In the genomic region with DNA sequence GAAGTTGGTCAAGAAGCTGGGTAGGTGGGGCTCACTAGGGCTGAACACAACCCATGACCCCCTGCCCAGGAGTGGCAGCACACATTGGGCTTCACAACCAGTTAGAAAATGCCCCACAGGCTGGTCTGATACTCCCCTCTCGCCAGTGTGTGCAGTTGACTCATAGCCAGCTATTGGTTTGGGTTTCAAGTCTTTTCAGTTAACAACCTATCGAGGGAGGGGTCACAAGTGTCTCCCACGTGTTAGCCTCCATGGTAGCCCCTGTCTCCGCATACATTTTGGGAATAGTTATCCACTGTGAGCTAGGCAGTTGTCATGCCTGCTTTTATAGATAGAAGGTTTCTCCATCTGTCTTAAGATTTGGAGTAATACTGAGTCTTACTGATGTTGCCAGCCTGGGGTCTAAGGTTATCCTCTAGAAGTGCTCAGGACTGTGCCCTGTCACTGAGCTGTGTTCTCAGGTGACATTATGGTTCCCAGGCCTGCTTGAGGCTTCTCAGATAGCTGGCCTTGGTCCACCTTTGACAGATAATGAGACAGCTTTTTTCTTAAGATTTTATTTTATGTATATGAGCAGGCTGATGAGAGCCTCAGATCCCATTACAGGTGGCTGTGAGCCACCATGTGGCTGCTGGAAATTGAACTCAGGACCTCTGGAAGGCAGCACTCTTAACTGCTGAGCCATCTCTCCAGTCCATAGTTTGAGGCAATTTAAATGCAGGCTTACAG, we compare ENCODE assay signal across 8 mouse cellular contexts. TPM values are rescaled to one million over a fixed set of nuclear protein-coding genes. Genes with fewer than 3 reads are reported as not detected.
DNase-seq lines count a peak whose midpoint lies in the region; ATAC-seq and TF ChIP-seq lines count a peak whose summit lies in the region.

No protein-coding gene starts in this region.

- 0 out of 2 replicates have a peak overlapping the region, but pooled peaks have one; percentile 95 for H3K27ac ChIP-seq in forebrain, embryonic 13.5 days
- H3K27ac ChIP-seq in liver, embryonic 15.5 days (replicated peaks) = peak overlapping the region; percentile 94

- no peak for TF ChIP-seq CTCF in C2C12 (IDR thresholded peaks at IDR 0.05; ENCODE audit: control insufficient read depth, insufficient read depth, insufficient read length)

- H3K36me3 ChIP-seq in C2C12 (ENCODE audit: control insufficient read depth, insufficient read depth) = peaks cover 35% of the 10 kb centered on the region
- peaks cover 47% of the 10 kb centered on the region for H3K36me3 ChIP-seq in forebrain, embryonic 13.5 days (ENCODE audit: poor library complexity, severe bottlenecking)
- H3K36me3 ChIP-seq in liver, embryonic 15.5 days (replicated peaks) = peaks cover 35% of the 10 kb centered on the region

- DNase-seq in heart, adult 11 months = peak; percentile 82
- DNase-seq in heart, postnatal 4 days = no peak
- no peak for DNase-seq in urinary bladder, postnatal 4 days (ENCODE audit: low spot score in 2 of 2)
- no peak for DNase-seq in adrenal gland, postnatal 14 days
- no peak for DNase-seq in cerebellum, adult 9-10 months

- H3ac ChIP-seq in C2C12 (ENCODE audit: control insufficient read depth, insufficient read length, low read depth) = peak overlapping the region; percentile 86

- no peaks in the 10 kb centered on the region for H3K27me3 ChIP-seq in C2C12 (ENCODE audit: control insufficient read depth, insufficient read depth, insufficient read length)
- no peaks in the 10 kb centered on the region for H3K27me3 ChIP-seq in forebrain, embryonic 13.5 days
- H3K27me3 ChIP-seq in liver, embryonic 15.5 days = peaks cover 12% of the 10 kb centered on the region

- peak overlapping the region; percentile 98 for H3K4me2 ChIP-seq in forebrain, embryonic 13.5 days
- H3K4me2 ChIP-seq in liver, embryonic 15.5 days = peak overlapping the region; percentile 97

- H3K4me3 ChIP-seq in C2C12 (ENCODE audit: insufficient read depth, poor library complexity, severe bottlenecking) = peak overlapping the region; percentile 98
- peak overlapping the region; percentile 86 for H3K4me3 ChIP-seq in forebrain, embryonic 13.5 days
- peak overlapping the region; percentile 84 for H3K4me3 ChIP-seq in liver, embryonic 15.5 days (replicated peaks)

- WGBS in forebrain, embryonic 13.5 days = under 1% methylated on average over 4 of the region's 4 CpGs
- 1% methylated on average over 4 of the region's 4 CpGs for WGBS in liver, embryonic 15.5 days (ENCODE audit: insufficient replicate concordance)

- peaks cover 39% of the 10 kb centered on the region for H3K4me1 ChIP-seq in forebrain, embryonic 13.5 days
- H3K4me1 ChIP-seq in liver, embryonic 15.5 days (replicated peaks) = peaks cover 43% of the 10 kb centered on the region

- no peaks in the 10 kb centered on the region for H3K9me3 ChIP-seq in forebrain, embryonic 13.5 days (replicated peaks)
- no peaks in the 10 kb centered on the region for H3K9me3 ChIP-seq in liver, embryonic 15.5 days (replicated peaks)

- H3K79me2 ChIP-seq in C2C12 (ENCODE audit: control insufficient read depth, insufficient read depth) = peaks cover 33% of the 10 kb centered on the region

- no peak for ATAC-seq in forebrain, embryonic 13.5 days
- ATAC-seq in liver, embryonic 15.5 days (ENCODE audit: insufficient read depth) = no peak

- peak overlapping the region; percentile 99 for H3K9ac ChIP-seq in forebrain, embryonic 13.5 days
- peak overlapping the region; percentile 96 for H3K9ac ChIP-seq in liver, embryonic 15.5 days

- peaks cover 25% of the 10 kb centered on the region for H3K79me3 ChIP-seq in C2C12 (ENCODE audit: low read depth)

TF ChIP-seq in C2C12, 6 proteins besides CTCF, POLR2A, EP300 and RAD21:
- TF ChIP-seq MAX (IDR thresholded peaks at IDR 0.05) (no peak), FOSL1 (IDR thresholded peaks at IDR 0.05; ENCODE audit: insufficient read depth, low read length, poor library complexity, severe bottlenecking) (no peak), MYOG (IDR thresholded peaks at IDR 0.05; ENCODE audit: control insufficient read depth, extremely low read depth, insufficient read length) (no peak), CEBPB (IDR thresholded peaks at IDR 0.05; ENCODE audit: low read depth) (no peak), USF1 (IDR thresholded peaks at IDR 0.05; ENCODE audit: low read depth) (no peak), MYOD1 (IDR thresholded peaks at IDR 0.05; ENCODE audit: control insufficient read depth, insufficient read length, low read depth) (no peak)

RNA-seq across cellular contexts. Expression of a gene that starts 1.4 kb away (rescaled TPM):
- 100 to 1,000 TPM; 663 to 665 TPM for total RNA-seq in heart, postnatal 4 days (2021)
- 3,499 TPM for polyA plus RNA-seq in C2C12 (2012; fragmentation: generic; extraction: Trizol)
- 444 and 501 TPM in 2 replicates for polyA plus RNA-seq in forebrain, embryonic 13.5 days (2015; fragmentation: Nextera tagmentation; extraction: Ambion mirVana)
- polyA plus RNA-seq in liver, embryonic 15.5 days (2015; fragmentation: Nextera tagmentation; extraction: Ambion mirVana) = 280 and 313 TPM in 2 replicates
- total RNA-seq in adrenal gland, postnatal 14 days (2021) = 814 and 958 TPM in 2 replicates

RNA-seq across cellular contexts. Expression of a gene that starts 16.3 kb away (rescaled TPM):
- total RNA-seq in heart, postnatal 4 days (2021) = 10 to 100 TPM; 18.7 to 19.4 TPM
- 42.0 TPM for polyA plus RNA-seq in C2C12 (2012; fragmentation: generic; extraction: Trizol)
- 22.6 and 24.6 TPM in 2 replicates for polyA plus RNA-seq in forebrain, embryonic 13.5 days (2015; fragmentation: Nextera tagmentation; extraction: Ambion mirVana)
- 9.4 and 11.0 TPM in 2 replicates for polyA plus RNA-seq in liver, embryonic 15.5 days (2015; fragmentation: Nextera tagmentation; extraction: Ambion mirVana)
- total RNA-seq in adrenal gland, postnatal 14 days (2021) = 20.5 and 29.6 TPM in 2 replicates

RNA-seq across cellular contexts. Expression of a gene that starts 20.9 kb away (rescaled TPM):
- 10 to 100 TPM; 26.3 to 30.2 TPM for total RNA-seq in heart, postnatal 4 days (2021)
- 21.5 TPM for polyA plus RNA-seq in C2C12 (2012; fragmentation: generic; extraction: Trizol)
- 2.4 and 2.8 TPM in 2 replicates for polyA plus RNA-seq in forebrain, embryonic 13.5 days (2015; fragmentation: Nextera tagmentation; extraction: Ambion mirVana)
- 0.60 and 0.69 TPM in 2 replicates for polyA plus RNA-seq in liver, embryonic 15.5 days (2015; fragmentation: Nextera tagmentation; extraction: Ambion mirVana)
- 10.6 and 11.4 TPM in 2 replicates for total RNA-seq in adrenal gland, postnatal 14 days (2021)

RNA-seq across cellular contexts. Expression of a gene that starts 35.4 kb away (rescaled TPM):
- 1 to 10 TPM; 1.0 to 1.5 TPM for total RNA-seq in heart, postnatal 4 days (2021)
- 0.27 TPM for polyA plus RNA-seq in C2C12 (2012; fragmentation: generic; extraction: Trizol)
- polyA plus RNA-seq in forebrain, embryonic 13.5 days (2015; fragmentation: Nextera tagmentation; extraction: Ambion mirVana) = 1.4 and 1.7 TPM in 2 replicates
- 0.10 and 0.14 TPM in 2 replicates for polyA plus RNA-seq in liver, embryonic 15.5 days (2015; fragmentation: Nextera tagmentation; extraction: Ambion mirVana)
- 0.71 TPM in 1 of 2 replicates, not detected in the other for total RNA-seq in adrenal gland, postnatal 14 days (2021)
